Mouse (Mus musculus): ENCODE data around the gene Prkn.

GRCm38 (mm10) chr17:12021326-12021725 lies 1181.1 kb downstream of the Prkn start:
- TF ChIP-seq CTCF (IDR thresholded peaks at IDR 0.05; ENCODE audit: extremely low read depth, insufficient read length, insufficient replicate concordance, low read depth, low read length): no peak
- no peak for TF ChIP-seq POLR2A (IDR thresholded peaks at IDR 0.05; ENCODE audit: low read depth, low read length)

Data from small intestine, adult 2 months (tissue).